Mouse (Mus musculus) T-helper 17 cell (primary cell): ENCODE data around the gene Plvap.

Source experiments
- in situ Hi-C, 2 experiments: fragments of 300-600 bp; cut with MboI, MseI; formaldehyde crosslinking; loops; 1 replicate in 1 of 2; 2 replicates in 1 of 2; pipeline ENCODE4 v1.15.1; 2025; ENCODE audit warnings: high pct_unique_total_duplicates in 2 of 2

The Plvap gene

GRCm38 (mm10) chr8:71488454-71488853, 23.1 kb downstream of the Plvap start:
- in situ Hi-C loops, result no loop called here

GRCm38 (mm10) chr8:71487691-71488445, 23.7 kb downstream of the Plvap start, which contains the start of gene Gtpbp3:
TSS of gene Gtpbp3 (plus strand) at chr8:71488103.
- in situ Hi-C loops, result no loop called here

GRCm38 (mm10) chr8:71486136-71486529, 25.4 kb downstream of the Plvap start:
- in situ Hi-C loops, result no loop called here

- in situ Hi-C loops, result no loop called here
Observed at GRCm38 (mm10) chr8:71485142-71486135, 26.1 kb downstream of the Plvap start, which contains the start of gene Ano8. TSS of gene Ano8 (minus strand) at chr8:71485963.

- in situ Hi-C loops, result no loop called here
Observed at GRCm38 (mm10) chr8:71484736-71485135, 26.8 kb downstream of the Plvap start.

- in situ Hi-C loops, result no loop called here
Observed at GRCm38 (mm10) chr8:71483932-71484331, 27.6 kb downstream of the Plvap start.

- in situ Hi-C loops, result no loop called here
Observed at GRCm38 (mm10) chr8:71478943-71479342, 32.6 kb downstream of the Plvap start.

GRCm38 (mm10) chr8:71477196-71477845, 34.2 kb downstream of the Plvap start:
- in situ Hi-C loops, result no loop called here

- in situ Hi-C loops, result no loop called here
Observed at GRCm38 (mm10) chr8:71476099-71476940, 35.2 kb downstream of the Plvap start.

GRCm38 (mm10) chr8:71475702-71476075, 35.9 kb downstream of the Plvap start:
- in situ Hi-C loops, result no loop called here

- in situ Hi-C loops, result no loop called here
Observed at GRCm38 (mm10) chr8:71474785-71475701, 36.5 kb downstream of the Plvap start.

GRCm38 (mm10) chr8:71474344-71474743, 37.2 kb downstream of the Plvap start:
- in situ Hi-C loops, result no loop called here

- in situ Hi-C loops, result no loop called here
Observed at GRCm38 (mm10) chr8:71472601-71473386, 38.8 kb downstream of the Plvap start.

GRCm38 (mm10) chr8:71471861-71472260, 39.7 kb downstream of the Plvap start:
- in situ Hi-C loops, result no loop called here

GRCm38 (mm10) chr8:71470913-71471255, 40.7 kb downstream of the Plvap start:
- in situ Hi-C loops, result no loop called here

- in situ Hi-C loops, result no loop called here
Observed at GRCm38 (mm10) chr8:71470146-71470912, 41.2 kb downstream of the Plvap start.

GRCm38 (mm10) chr8:71469411-71469810, 42.1 kb downstream of the Plvap start:
- in situ Hi-C loops, result loop anchor here (5.0 to 10.0 kb wide), 2 partner anchors 97 to 675 kb away; partner anchors contain the start of gene Ocel1 (in 1 of the 2)

GRCm38 (mm10) chr8:71468916-71469315, 42.6 kb downstream of the Plvap start, which contains the start of gene Dda1:
TSS of gene Dda1 (plus strand) at chr8:71469199.
- in situ Hi-C loops, result loop anchor here (5.0 to 10.0 kb wide), 2 partner anchors 97 to 674 kb away; partner anchors contain the start of gene Ocel1 (in 1 of the 2)
